Mouse (Mus musculus): ENCODE measurements around the gene Gm3173.
"Not testable (repeated sequence)": the region's sequence is repeated elsewhere in the genome, so short reads cannot be mapped to it uniquely, and the experiment has no call there.

Gm3173 gene

GRCm38 (mm10) chr14:4430692-4431091 lies at the start of gene Gm3173:
Gene Gm3173 (plus strand): TSS chr14:4430992.
- not testable (repeated sequence) for DNase-seq (ENCODE audit: low spot score)

DNA sequence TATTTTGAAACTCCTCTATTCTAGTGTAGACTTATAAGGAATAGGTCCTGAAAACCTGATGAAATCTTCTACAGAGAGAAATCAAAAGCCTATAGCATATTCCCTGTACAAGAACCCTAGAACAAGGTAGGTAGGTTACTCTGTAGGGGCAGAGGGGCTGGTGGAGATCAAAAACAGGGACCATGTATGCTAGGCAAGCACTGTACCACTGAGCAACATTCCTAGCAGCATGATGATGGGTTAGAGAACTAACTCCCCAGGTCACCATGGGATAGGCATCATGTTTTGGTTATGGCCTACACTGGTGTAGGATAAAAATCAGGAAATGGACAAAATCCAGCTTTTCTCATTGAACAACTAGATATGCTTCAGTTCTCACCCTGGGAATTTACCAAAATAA lies 45.2 kb upstream of the Gm3173 start:
- DNase-seq (ENCODE audit: low spot score), result not testable (repeated sequence)

DNA sequence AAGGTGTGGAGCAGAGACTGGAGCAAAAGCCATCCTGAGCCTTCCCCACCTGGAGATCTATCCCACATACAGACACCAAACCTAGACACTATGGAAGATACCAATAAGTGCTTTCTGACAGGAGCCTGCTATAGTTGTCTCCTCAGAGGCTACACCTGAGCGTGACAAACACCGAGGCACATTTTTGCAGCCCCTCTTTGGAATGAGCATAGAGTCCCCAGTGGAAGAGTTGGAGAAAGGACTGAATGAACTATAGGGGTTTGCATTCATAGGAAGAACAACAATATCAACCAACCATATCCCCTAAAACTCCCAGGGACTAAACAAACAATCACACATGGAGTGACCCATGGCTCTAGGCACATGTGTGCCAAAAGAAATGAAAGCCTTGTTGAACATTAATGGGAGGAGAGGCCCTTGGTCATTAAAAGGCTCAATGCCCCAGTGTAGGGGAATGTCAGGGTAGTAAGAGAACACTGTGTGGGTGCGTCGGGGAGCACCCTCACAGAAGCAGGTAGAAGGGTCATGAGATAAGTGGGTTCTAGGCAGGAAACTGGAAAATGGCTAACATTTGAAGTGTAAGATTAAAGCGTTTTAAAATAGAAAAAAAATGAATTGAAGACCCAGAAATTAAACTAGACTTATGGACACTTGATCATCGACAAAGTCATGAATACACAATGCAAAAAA lies 37.8 kb upstream of the Gm3173 start:
- not testable (repeated sequence) for DNase-seq (ENCODE audit: low spot score)

DNA sequence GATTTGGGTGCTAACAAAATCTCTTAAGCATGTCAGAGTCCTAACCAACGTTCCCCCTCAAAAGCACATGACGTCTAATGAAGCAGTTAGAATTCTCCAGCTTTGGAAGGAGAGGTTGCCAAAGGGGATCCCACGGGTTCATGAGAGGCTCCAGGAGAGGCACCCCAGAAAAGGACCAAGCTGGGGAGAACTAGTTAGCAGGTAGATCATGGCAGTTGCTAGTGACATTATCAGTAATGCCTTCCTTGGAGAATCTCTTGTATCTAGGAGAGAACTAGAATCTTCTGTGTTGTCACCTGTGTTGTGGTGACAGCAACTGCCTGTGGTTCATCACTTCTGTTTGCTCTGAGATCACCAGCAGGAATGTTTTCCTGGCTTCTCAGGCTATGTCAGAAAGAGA lies 33.6 kb upstream of the Gm3173 start, which contains the start of gene Gm3159:
Gene Gm3159, plus strand, starts transcription at position 301 of the 400 bp plus-strand sequence.
- DNase-seq (ENCODE audit: low spot score), result not testable (repeated sequence)

GRCm38 (mm10) chr14:4398624-4399023 lies 32.2 kb upstream of the Gm3173 start:
- DNase-seq (ENCODE audit: low spot score), result not testable (repeated sequence)

GRCm38 (mm10) chr14:4400115-4400789 lies 30.5 kb upstream of the Gm3173 start:
- DNase-seq (ENCODE audit: low spot score), result not testable (repeated sequence)

DNA sequence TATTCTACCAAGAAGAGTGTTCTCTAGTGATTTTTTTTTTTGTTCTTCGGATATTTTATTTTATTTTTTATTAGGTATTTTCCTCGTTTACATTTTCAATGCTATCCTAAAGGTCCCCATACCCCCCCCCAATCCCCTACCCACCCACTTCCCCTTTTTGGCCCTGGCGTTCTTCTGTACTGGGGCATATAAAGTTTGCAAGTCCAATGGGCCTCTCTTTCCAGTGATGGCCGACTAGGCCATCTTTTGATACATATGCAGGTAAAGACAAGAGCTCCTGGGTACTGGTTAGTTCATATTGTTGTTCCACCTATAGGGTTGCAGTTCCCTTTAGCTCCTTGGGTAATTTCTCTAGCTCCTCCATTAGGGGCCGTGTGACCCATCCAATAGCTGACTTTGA lies 29.5 kb upstream of the Gm3173 start:
- DNase-seq (ENCODE audit: low spot score), result not testable (repeated sequence)

- DNase-seq (ENCODE audit: low spot score), result not testable (repeated sequence)
Observed at GRCm38 (mm10) chr14:4403840-4404239, 27.0 kb upstream of the Gm3173 start.

DNA sequence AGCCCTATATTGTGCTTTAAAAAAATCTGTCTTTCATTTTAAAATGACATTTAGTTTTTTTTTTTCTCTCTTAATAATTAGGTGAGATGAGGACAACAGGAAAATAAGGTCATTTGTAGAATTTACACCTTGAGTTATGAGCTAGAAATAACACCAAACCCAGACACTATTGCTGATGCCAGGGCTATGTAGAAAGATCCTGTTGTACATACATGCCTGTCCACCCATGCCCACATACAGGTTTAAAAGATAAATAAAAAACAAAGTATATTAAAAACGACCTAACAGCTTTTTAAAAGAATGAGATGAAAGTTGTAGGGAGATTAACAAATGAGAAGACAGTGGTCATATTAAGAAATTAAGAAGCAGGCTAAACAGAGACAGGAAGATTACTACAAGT lies 20.9 kb upstream of the Gm3173 start:
- DNase-seq (ENCODE audit: low spot score), result not testable (repeated sequence)

DNA sequence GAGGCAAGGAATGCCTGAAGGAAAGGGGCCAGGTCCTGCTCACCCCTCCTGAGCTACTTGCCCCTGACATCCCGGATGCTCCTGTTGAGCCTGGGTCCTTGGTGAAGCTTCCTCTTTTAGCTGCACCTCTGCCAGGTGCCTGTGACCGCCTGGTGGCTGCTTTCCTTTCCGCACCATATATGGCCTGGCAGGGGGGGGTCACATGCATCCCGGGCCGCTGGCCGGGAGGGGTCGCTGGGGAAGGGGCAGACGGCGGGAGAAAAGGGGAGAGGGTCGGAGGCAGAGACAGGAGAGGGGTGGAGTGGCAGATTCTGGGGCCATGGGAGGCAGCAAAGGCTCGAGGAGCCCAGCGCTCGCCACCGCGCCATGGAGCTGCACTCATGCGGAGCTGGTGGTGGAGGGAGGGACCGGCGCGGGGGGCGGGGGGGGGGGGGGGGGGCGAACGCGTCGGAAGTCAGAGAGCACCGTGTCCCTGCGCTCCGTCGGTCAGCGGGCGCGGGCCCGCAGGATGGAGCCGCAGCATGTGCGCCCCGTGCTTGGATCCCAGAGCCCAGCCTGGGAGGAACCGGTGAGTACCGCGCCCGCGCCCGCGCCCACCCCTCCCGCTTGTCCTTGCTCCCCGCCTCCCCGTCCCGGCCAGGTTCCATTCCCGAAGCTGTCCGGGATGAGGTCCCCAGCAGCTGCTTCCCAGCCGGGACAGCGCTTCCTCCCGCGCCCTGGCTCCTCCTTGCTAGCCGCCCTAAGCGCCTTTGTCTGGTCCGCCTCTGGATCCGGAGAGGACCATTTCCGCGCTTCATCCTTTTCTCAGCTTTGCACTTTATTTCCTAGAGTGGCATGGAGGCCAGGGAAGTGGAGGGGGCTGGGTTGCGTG lies 15.6 kb upstream of the Gm3173 start, which contains the start of gene Gm3164:
Gene Gm3164, plus strand, starts transcription at position 484 of the 871 bp plus-strand sequence.
- peak; percentile 27 for DNase-seq (ENCODE audit: low spot score)

GRCm38 (mm10) chr14:4481445-4481844 lies 50.7 kb downstream of the Gm3173 start, which contains the start of gene Gm3182:
Gene Gm3182 (plus strand): TSS chr14:4481745.
- not testable (repeated sequence) for DNase-seq (ENCODE audit: low spot score)

GRCm38 (mm10) chr14:4499425-4499824 lies 68.6 kb downstream of the Gm3173 start:
- DNase-seq (ENCODE audit: low spot score), result not testable (repeated sequence)

- not testable (repeated sequence) for DNase-seq (ENCODE audit: low spot score)
Observed at GRCm38 (mm10) chr14:4555105-4555504, 124.3 kb downstream of the Gm3173 start, which contains the start of gene Gm3047. Gene Gm3047 (plus strand): TSS chr14:4555405.
